Mouse (Mus musculus) midbrain, embryonic 15.5 days (tissue): ENCODE measurements at regions not wholly inside any gene's neighbourhood (a gene's known extent, or its start where the extent isn't known, plus 50 kb on each side); places are given as distances from the start of the nearest gene placed in this dataset.
A peak's percentile ranks its signal among the peaks of the same experiment; 100 is the strongest.

Experiments used
- ATAC-seq: fragments of 200-750 bp; cut with Nextera tagmentation; replicated peaks from 2 replicates; pipeline ENCODE4 v1.8.0; 2017; ENCODE audit warnings: moderate TSS enrichment
- H3K27ac ChIP-seq: fragments of 300-500 bp; sonication (generic); 2 replicates; pipeline ENCODE4 v1.5.1; 2015; ENCODE audit warnings: mild to moderate bottlenecking, inconsistent platforms
- H3K27me3 ChIP-seq: fragments of 300-500 bp; sonication (generic); replicated peaks from 2 replicates; pipeline ENCODE4 v1.6.1; 2015; ENCODE audit warnings: inconsistent platforms
- H3K36me3 ChIP-seq: fragments of 300-500 bp; sonication (generic); replicated peaks from 2 replicates; pipeline ENCODE4 v1.6.1; 2015; ENCODE audit warnings: inconsistent platforms
- H3K4me1 ChIP-seq: fragments of 300-500 bp; sonication (generic); 2 replicates; pipeline ENCODE4 v1.6.1; 2015; ENCODE audit warnings: inconsistent platforms
- H3K4me2 ChIP-seq: fragments of 300-500 bp; sonication (generic); 2 replicates; pipeline ENCODE4 v1.6.1; 2015; ENCODE audit warnings: inconsistent platforms, mild to moderate bottlenecking, moderate library complexity
- H3K4me3 ChIP-seq: fragments of 300-500 bp; sonication (generic); 2 replicates; pipeline ENCODE4 v1.5.1; 2015; ENCODE audit warnings: mild to moderate bottlenecking, inconsistent platforms
- H3K9ac ChIP-seq: fragments of 300-500 bp; sonication (generic); 2 replicates; pipeline ENCODE4 v1.6.1; 2015; ENCODE audit warnings: mild to moderate bottlenecking, inconsistent platforms
- H3K9me3 ChIP-seq: fragments of 300-500 bp; sonication (generic); 2 replicates; pipeline ENCODE4 v1.6.1; 2016; ENCODE audit warnings: inconsistent platforms
- WGBS: fragments of 180-500 bp; shearing (Covaris S2); methylation state at CpG from one replicate; pipeline ENCODE4 v1.1.7; 2015; ENCODE audit warnings: mixed read lengths; 5-methylcytosine and 5-hydroxymethylcytosine counted together

- no peaks in the 10 kb centered on the region for H3K27me3 ChIP-seq
- no peak overlapping the region for H3K9ac ChIP-seq
- no peaks in the 10 kb centered on the region for H3K36me3 ChIP-seq
- H3K27ac ChIP-seq = no peak overlapping the region
- H3K4me1 ChIP-seq = no peaks in the 10 kb centered on the region
- ATAC-seq = no peak
- no peaks in the 10 kb centered on the region for H3K9me3 ChIP-seq
- H3K4me2 ChIP-seq = no peak overlapping the region
- WGBS = 91% methylated on average over 15 of the region's 15 CpGs
- no peak overlapping the region for H3K4me3 ChIP-seq
Measured at GRCm38 (mm10) chr11:39733434-39734076, 961.4 kb downstream of the Mat2b start.

- Histone ChIP-seq H3K4me3 (no peak overlapping the region), H3K36me3 (no peaks in the 10 kb centered on the region), H3K27me3 (no peaks in the 10 kb centered on the region), H3K4me1 (no peaks in the 10 kb centered on the region), H3K4me2 (no peak overlapping the region), H3K9ac (no peak overlapping the region), H3K9me3 (no peaks in the 10 kb centered on the region), H3K27ac (no peak overlapping the region)
- no peak for ATAC-seq
Measured at GRCm38 (mm10) chr11:39723621-39724020, 971.4 kb downstream of the Mat2b start.

- Histone ChIP-seq H3K9ac (no peak overlapping the region), H3K27me3 (no peaks in the 10 kb centered on the region), H3K27ac (no peak overlapping the region), H3K9me3 (no peaks in the 10 kb centered on the region), H3K36me3 (no peaks in the 10 kb centered on the region), H3K4me1 (no peaks in the 10 kb centered on the region), H3K4me2 (no peak overlapping the region), H3K4me3 (no peak overlapping the region)
- ATAC-seq = no peak
- WGBS = 78% methylated on average over 2 of the region's 2 CpGs
Measured at GRCm38 (mm10) chr11:39678521-39678920, 1016.5 kb downstream of the Mat2b start.

GRCm38 (mm10) chr11:39653595-39653994 is 1041.4 kb downstream of the Mat2b start:
- no peaks in the 10 kb centered on the region for H3K27me3 ChIP-seq
- no peak for ATAC-seq
- WGBS = 85% methylated on average over 5 of the region's 5 CpGs
- no peak overlapping the region for H3K4me2 ChIP-seq
- H3K36me3 ChIP-seq = no peaks in the 10 kb centered on the region
- H3K9me3 ChIP-seq = no peaks in the 10 kb centered on the region
- no peak overlapping the region for H3K9ac ChIP-seq
- no peak overlapping the region for H3K27ac ChIP-seq
- H3K4me3 ChIP-seq = no peak overlapping the region
- no peaks in the 10 kb centered on the region for H3K4me1 ChIP-seq

GRCm38 (mm10) chr11:39619356-39619755 is 1075.6 kb downstream of the Mat2b start:
- Histone ChIP-seq H3K4me2 (no peak overlapping the region), H3K9ac (no peak overlapping the region), H3K4me1 (no peaks in the 10 kb centered on the region), H3K4me3 (no peak overlapping the region), H3K27ac (no peak overlapping the region), H3K9me3 (no peaks in the 10 kb centered on the region), H3K36me3 (no peaks in the 10 kb centered on the region), H3K27me3 (no peaks in the 10 kb centered on the region)
- no peak for ATAC-seq
- 91% methylated on average over 1 of the region's 1 CpGs for WGBS

GRCm38 (mm10) chr11:39615843-39616242 is 1079.2 kb downstream of the Mat2b start:
- no peak for ATAC-seq
- H3K27ac ChIP-seq = no peak overlapping the region
- H3K27me3 ChIP-seq = no peaks in the 10 kb centered on the region
- no peak overlapping the region for H3K4me3 ChIP-seq
- WGBS = 78% methylated on average over 3 of the region's 3 CpGs
- H3K36me3 ChIP-seq = no peaks in the 10 kb centered on the region
- H3K9ac ChIP-seq = no peak overlapping the region
- no peak overlapping the region for H3K4me2 ChIP-seq
- H3K9me3 ChIP-seq = no peaks in the 10 kb centered on the region
- H3K4me1 ChIP-seq = no peaks in the 10 kb centered on the region

- Histone ChIP-seq H3K27ac (peak overlapping the region; percentile 58), H3K36me3 (no peaks in the 10 kb centered on the region), H3K4me3 (no peak overlapping the region), H3K27me3 (no peaks in the 10 kb centered on the region), H3K4me1 (peaks cover 4% of the 10 kb centered on the region; the same call in 1 of the 2 replicates), H3K9me3 (no peaks in the 10 kb centered on the region), H3K9ac (no peak overlapping the region), H3K4me2 (no peak overlapping the region)
- peak; percentile 56; the same call in 1 of the 2 replicates for ATAC-seq
- WGBS = 9% methylated on average over 4 of the region's 4 CpGs
Measured at GRCm38 (mm10) chr11:39596479-39596878, 1098.5 kb downstream of the Mat2b start.

- peak overlapping the region; percentile 19; the same call in 1 of the 2 replicates for H3K4me3 ChIP-seq
- H3K4me2 ChIP-seq = peak overlapping the region; percentile 38
- peaks cover 2% of the 10 kb centered on the region; the same call in 1 of the 2 replicates for H3K4me1 ChIP-seq
- H3K9me3 ChIP-seq = no peaks in the 10 kb centered on the region
- H3K27ac ChIP-seq = peak overlapping the region; percentile 65
- H3K27me3 ChIP-seq = no peaks in the 10 kb centered on the region
- H3K9ac ChIP-seq = peak overlapping the region; percentile 29; the same call in 1 of the 2 replicates
- WGBS = 9% methylated on average over 15 of the region's 15 CpGs
- H3K36me3 ChIP-seq = no peaks in the 10 kb centered on the region
- ATAC-seq = peak; percentile 76
Measured at GRCm38 (mm10) chr11:39588641-39589385, 1106.2 kb downstream of the Mat2b start.

- no peaks in the 10 kb centered on the region for H3K27me3 ChIP-seq
- no peak overlapping the region for H3K27ac ChIP-seq
Measured at GRCm38 (mm10) chr11:39558287-39558686, 1136.7 kb downstream of the Mat2b start.

GRCm38 (mm10) chr11:39550066-39550465 is 1144.9 kb downstream of the Mat2b start:
- Histone ChIP-seq H3K4me3 (no peak overlapping the region), H3K36me3 (no peaks in the 10 kb centered on the region), H3K4me1 (no peaks in the 10 kb centered on the region), H3K27me3 (no peaks in the 10 kb centered on the region), H3K27ac (no peak overlapping the region), H3K9ac (no peak overlapping the region), H3K4me2 (no peak overlapping the region), H3K9me3 (no peaks in the 10 kb centered on the region)
- no peak for ATAC-seq
- WGBS = 24% methylated on average over 3 of the region's 3 CpGs

More at GRCm38 (mm10) chr11:39558287-39558686, 1136.7 kb downstream of the Mat2b start:
- no peaks in the 10 kb centered on the region for H3K36me3 ChIP-seq
- 48% methylated on average over 3 of the region's 3 CpGs for WGBS
- H3K4me3 ChIP-seq = no peak overlapping the region
- no peaks in the 10 kb centered on the region for H3K4me1 ChIP-seq
- no peak overlapping the region for H3K4me2 ChIP-seq
- H3K9me3 ChIP-seq = no peaks in the 10 kb centered on the region
- H3K9ac ChIP-seq = no peak overlapping the region
- ATAC-seq = no peak

- no peak overlapping the region for H3K27ac ChIP-seq
- H3K4me3 ChIP-seq = no peak overlapping the region
- 0 out of 2 replicates have a peak, but pooled peaks cover 3% of the 10 kb centered on the region for H3K4me1 ChIP-seq
- H3K9me3 ChIP-seq = no peaks in the 10 kb centered on the region
- H3K27me3 ChIP-seq = no peaks in the 10 kb centered on the region
- no peaks in the 10 kb centered on the region for H3K36me3 ChIP-seq
- 36% methylated on average over 7 of the region's 7 CpGs for WGBS
- H3K9ac ChIP-seq = no peak overlapping the region
- H3K4me2 ChIP-seq = no peak overlapping the region
- ATAC-seq = no peak
Measured at GRCm38 (mm10) chr11:39524866-39525649, 1169.9 kb downstream of the Mat2b start.

- H3K4me3 ChIP-seq = no peak overlapping the region
- ATAC-seq = no peak
- no peak overlapping the region for H3K27ac ChIP-seq
- H3K4me2 ChIP-seq = no peak overlapping the region
- WGBS = 56% methylated on average over 4 of the region's 4 CpGs
- no peaks in the 10 kb centered on the region; the same call in 1 of the 2 replicates for H3K9me3 ChIP-seq
- H3K9ac ChIP-seq = no peak overlapping the region
- H3K4me1 ChIP-seq = no peaks in the 10 kb centered on the region
- H3K27me3 ChIP-seq = no peaks in the 10 kb centered on the region
- no peaks in the 10 kb centered on the region for H3K36me3 ChIP-seq
Measured at GRCm38 (mm10) chr11:39495253-39495652, 1199.8 kb downstream of the Mat2b start.
